Mouse (Mus musculus): ENCODE measurements around the gene Ccnyl1. TPM values are rescaled to one million over a fixed set of nuclear protein-coding genes. Genes with fewer than 3 reads are reported as not detected.

The Ccnyl1 gene
- total RNA-seq, 2 experiments from 2014 or later = 16.9 to 17.6 TPM

DNA sequence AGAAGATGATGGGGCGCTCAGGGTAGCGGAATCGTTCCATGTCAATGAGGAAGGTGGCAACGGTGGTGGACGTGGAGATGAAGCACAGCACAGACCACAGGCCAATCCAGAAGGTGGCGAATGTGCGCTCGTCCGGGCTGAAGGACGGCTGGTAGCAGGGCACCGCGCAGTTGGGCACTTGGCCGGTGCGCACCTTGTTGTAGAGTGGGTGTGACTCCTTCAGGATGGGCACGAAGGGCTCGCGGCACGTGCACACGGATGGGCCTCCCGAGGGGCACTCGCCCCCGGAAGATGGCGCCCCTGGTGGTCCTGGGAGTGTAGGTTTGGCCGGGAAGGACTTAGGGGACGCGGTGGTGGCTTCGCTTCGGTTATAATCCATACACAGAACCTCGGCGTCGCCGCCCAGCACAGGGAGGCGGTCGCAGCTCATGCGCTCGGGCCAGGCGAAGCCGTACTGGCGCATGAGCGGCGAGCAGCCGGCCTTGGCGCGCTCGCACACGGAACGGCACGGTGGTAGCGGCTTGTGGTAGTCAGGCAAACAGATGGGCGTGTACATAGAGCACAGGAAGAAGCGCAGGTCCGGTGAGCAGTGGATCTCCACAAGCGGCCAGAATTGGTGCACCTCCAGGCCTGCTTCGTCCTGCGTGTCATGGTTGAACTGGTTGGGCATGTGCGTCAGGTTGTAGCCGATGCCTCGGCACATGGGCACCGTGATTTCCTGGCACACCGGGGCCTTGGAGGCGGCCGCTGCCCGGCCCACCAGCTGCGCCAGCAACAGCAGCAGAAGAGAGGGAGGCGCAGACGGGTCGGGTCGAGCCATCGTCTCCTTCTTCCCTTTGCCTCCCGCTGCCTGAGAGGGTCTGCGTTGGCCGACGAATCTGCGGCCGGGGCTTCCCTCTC, 45.8 kb downstream of the Ccnyl1 start:
- peak; percentile 9 for DNase-seq (ENCODE audit: low spot score)
- intact Hi-C loops (cut with DNase I) = loop anchor here (2.0 to 5.0 kb wide), 2 partner anchors 56 to 183 kb away; no protein-coding TSS in a partner anchor

DNA sequence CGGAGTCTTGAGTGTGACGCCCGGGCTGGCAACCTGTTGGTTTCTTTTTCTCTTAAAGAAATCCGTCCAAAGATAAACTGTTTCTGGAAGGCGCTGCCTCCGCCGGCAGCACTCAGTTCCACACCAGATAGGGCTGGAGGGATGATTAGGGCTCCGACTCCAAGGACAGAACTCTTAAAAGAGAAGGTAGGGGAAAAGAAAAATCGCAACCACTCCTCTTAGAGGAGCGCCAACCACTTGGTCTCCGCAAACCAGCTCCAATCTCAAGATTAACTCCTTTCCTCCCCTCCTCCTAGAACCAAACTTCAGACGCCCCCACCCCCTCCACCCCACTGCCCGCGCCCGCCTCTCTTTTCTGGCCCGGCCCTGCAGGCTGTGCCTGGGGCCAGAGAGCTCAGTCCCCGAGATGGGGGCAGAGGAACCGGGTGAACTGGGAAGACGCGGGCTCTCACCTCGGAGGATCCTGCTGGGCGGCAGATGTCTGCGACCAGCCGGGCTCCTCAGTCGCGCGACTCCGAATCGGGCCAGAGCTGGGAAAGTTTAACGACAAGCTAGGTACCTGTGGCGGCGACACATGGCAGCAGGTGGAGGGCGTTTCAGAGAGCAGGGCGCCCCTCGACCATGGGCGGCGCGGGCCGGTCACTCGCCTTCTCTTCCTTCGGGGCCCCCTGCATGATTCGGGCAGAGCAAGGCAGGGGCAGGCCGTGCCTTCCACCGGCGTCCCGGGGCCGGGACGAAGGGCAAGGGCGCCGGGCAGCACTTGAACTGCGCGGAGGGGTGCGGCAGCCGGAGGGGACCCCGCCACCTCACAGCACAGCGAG, 46.6 kb downstream of the Ccnyl1 start:
- peak; percentile 13 for DNase-seq (ENCODE audit: low spot score)
- intact Hi-C loops (cut with DNase I) = loop anchor here (2.0 to 5.0 kb wide), 2 partner anchors 55 to 182 kb away; no protein-coding TSS in a partner anchor

DNA sequence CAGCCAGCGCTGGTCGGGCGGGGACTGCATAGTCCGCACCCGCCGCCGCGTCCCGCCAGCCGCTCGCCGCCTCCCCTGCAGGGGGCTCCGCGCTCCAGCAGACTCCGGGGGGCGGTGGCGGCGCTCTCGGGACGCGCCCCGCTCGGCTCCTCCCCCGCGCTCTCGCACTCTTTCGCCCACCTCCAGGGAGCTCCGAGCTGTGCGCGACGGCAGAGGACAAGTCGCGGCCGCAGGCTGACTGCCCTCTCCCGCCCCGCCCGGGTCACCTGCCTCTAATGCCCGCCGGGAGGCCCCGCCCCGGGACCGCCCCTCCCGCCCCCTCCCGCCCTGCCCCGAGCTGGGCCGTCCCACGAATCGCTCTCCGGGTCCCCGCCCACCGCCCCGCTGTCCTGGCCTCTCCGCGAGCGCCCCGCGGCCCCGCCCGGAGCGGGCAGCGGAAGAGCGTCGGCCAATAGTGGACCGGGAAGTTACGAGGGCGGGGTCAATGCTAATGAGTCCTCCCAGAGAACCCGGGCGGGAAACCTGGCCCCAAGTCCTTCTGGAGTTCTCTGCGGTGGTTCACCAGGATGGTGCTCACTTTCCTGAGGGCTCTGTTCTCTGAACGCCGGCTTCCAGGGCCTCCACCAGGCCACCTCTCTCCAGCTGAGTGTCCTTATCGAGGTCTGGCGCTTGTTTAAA, 47.4 kb downstream of the Ccnyl1 start, which contains the start of gene Fzd5:
TSS of gene Fzd5 (minus strand) at position 250 of the 678 bp plus-strand sequence.
- DNase-seq (ENCODE audit: low spot score) = peak; percentile 87
- intact Hi-C loops (cut with DNase I) = loop anchor here (2.0 to 5.0 kb wide), 2 partner anchors 55 to 181 kb away; no protein-coding TSS in a partner anchor

DNA sequence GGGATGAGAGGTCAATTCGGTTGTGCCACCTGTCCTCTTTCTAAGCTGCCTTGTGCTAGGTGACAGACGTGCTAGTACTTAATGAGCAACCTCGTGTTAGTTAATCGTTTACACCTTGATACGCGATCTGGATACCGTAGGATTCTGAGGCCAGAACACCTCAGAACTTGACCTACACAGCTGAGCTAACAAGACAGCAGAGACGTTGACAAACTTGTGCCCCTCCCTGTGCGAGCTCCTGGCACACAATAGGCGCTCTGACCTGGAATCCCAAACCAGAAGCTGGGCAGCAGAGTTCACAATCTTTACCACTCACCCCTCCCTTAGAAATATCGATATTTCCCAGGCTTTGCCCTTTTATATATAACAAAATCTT, 47.9 kb downstream of the Ccnyl1 start:
- intact Hi-C loops (cut with DNase I) = loop anchor here (5.0 kb wide), 1 partner anchor 54 kb away; no protein-coding TSS in a partner anchor
- no peak for DNase-seq (ENCODE audit: low spot score)

DNA sequence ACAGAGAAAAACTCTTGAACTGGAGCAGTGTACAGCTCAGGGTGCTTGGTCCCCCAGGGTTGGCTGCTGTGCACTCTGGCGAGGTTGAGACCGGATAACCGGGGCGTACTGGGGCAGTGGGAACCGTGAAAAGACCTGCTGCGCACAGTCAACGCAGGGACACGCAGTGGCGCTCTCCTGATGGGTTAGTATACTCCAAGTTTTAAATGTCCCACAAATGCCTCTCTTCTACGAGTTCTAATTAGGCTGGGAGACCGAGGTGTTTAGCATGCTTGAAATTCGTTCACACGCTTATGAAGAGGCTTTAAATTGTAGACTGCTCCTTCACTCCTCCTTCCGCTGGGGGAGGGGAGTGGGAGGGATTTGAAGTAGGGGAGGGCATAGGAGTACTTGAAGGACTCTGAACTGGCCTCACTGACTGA, 48.4 kb downstream of the Ccnyl1 start:
- DNase-seq (ENCODE audit: low spot score) = no peak
- intact Hi-C loops (cut with DNase I) = loop anchor here (5.0 kb wide), 1 partner anchor 54 kb away; no protein-coding TSS in a partner anchor

DNA sequence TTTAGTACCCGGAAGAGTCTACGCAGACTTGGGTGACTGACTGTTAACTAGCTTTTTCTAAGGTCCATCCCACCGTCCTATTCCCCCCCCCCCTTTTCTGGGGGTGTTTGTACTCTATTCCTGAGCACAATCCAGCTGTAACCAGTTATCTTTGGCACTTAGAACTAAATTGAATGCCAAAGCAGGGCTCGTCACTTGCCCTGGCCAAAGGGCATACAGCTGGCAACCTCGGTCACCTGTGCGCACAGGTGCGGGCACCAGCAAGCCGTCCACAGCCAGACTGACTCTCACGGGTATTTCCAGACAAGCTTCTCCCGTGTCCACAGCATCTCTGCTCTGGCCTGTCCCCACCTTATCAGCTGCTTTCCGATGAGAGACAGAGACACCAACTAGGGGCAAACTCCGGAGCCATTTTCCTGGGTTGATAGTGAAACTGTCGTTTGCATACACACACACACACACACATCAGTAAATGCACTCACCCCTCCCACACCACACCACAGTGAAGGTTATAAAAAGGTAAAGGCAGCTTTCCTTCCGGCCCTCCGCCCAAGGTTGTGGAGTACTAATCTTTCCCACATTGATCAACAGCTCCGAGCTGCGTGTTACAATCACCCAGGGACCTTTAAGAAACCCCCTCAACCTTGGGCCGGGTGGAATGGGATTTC, 52.6 kb downstream of the Ccnyl1 start:
- intact Hi-C loops (cut with DNase I) = no loop called here
- DNase-seq (ENCODE audit: low spot score) = no peak

DNA sequence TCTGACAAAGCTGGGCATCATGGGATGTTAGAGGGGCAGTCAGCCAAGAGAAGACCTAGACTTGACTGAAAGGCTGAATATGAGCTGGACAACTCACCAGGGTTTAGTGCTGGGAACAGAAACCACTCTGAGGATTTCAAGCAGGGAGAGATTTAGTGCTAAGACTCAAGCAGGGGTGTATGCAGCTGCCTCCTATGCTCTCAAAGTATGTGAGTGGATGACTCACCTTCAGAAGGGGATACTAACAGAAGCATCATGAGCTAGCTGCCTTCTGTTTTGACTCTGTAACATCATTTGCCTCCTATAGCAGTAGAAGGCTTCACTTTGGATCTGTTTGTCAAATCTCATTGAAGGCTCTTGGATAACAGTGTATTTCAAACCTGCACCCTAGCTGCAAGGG, 54.4 kb downstream of the Ccnyl1 start:
- intact Hi-C loops (cut with DNase I) = no loop called here

DNA sequence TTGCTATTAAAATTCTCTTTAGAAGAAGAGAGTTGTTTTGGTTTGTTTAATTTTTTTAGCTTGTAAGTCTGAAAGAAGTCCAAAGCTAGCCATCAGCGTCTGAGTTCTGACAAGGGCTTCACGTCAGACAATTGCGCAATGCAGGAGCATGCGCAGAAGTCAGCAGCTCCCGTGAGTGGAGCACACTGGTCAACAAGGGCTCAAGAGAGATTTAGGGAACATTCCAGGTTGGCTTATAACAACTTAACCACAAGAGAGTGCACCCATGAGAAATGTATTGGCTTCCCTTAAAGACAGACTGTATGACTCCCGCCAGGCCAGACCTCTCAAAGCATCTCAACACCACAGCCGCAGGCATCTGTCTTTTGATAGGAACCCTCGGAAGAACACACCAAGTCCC, 62.9 kb downstream of the Ccnyl1 start:
- intact Hi-C loops (cut with DNase I) = no loop called here
- peak; percentile 48 for DNase-seq (ENCODE audit: low spot score)

More for the DNA sequence above, 54.4 kb downstream of the Ccnyl1 start:
- no peak for DNase-seq (ENCODE audit: low spot score)

DNA sequence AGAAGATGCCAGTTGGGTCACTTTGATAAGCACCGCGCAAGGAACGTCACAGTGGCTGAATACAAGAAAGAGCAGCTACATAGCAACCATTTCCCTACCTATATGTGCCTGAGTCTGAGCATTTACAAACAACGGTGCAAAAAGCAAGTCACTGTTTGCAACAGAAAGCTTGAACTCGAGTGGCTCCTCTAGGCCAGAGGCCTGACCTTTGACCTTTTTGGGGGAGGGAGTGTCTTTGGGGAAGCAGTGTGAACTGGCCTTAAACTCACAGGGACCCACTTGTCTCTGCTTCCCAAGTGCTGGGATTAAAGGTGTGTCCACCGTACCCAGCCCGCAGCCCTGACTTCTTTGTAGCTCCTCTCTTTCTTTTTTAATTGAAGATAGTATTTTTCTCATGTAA, 63.4 kb downstream of the Ccnyl1 start:
- no peak for DNase-seq (ENCODE audit: low spot score)
- intact Hi-C loops (cut with DNase I) = no loop called here

DNA sequence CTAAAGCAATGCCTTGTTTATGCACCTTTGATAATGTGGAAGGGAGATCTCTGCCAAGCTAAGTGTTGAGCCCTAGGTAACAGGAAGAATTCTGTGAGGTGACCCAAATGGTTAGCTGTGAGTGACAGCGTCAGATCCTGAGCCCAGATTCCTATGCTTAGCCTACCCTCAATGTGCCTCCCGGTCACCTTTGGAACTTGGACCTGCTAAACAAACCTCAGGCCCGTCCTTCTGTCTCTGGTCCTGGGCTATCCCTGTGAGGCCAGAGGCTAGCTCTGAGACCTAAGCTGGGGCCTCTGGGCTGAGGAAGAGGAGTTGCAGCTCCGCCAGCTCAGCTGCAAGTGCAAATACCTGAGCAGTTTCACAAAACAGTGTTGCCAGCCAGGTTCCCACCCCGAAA, 64.4 kb downstream of the Ccnyl1 start:
- intact Hi-C loops (cut with DNase I) = no loop called here
- DNase-seq (ENCODE audit: low spot score) = no peak

DNA sequence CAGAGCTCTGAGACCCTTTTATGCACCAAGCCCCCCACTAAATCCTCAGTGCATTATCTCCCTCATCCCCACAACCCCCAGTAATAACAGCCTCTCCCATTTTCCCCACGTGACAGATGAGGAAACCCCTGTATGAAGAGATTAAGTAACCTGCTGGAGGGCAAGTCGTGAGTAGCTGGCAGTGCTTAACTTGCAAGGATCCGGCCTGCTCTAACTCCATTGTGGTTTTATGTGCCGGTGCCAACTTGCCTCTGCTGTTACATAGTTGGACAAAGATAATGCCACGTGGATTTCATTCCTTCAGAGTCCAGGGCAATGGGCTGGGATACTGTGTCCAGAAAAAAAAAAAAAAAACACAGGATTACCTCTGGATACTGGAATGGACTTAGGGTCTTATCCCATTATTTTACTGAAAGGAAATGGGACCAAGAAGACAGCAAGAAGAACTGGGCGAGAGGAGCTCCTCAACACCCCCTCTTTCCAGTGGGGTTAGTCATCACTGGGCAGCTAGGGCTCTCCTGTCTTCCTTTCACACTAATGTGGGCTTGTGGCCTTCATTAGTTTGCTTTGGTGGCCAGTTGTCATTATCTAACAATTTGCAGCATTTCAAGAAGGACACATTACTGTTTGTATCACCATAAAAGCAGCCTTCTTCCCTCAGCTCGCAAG, 65.8 kb downstream of the Ccnyl1 start:
- intact Hi-C loops (cut with DNase I) = no loop called here
- DNase-seq (ENCODE audit: low spot score) = no peak

DNA sequence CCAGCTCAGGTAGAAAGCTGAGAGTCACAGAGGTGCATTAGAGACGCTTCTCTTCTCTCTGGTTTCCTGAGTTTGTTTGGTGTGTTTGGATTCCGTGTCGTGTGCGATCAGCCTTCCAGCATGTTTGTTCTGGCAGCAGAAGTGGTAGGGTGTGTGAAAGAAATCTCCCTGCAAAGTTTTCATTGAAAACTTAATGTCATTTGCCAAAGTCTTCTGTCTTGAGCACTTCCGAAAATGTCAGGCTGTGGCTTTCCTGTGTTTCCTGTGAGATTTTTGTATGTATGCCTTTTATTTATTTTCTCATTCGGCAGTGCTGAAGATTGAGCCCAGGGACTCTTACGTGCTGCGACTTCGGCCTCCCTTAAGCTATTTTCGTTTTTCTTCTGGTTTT, 66.4 kb downstream of the Ccnyl1 start:
- intact Hi-C loops (cut with DNase I) = no loop called here
- no peak for DNase-seq (ENCODE audit: low spot score)

DNA sequence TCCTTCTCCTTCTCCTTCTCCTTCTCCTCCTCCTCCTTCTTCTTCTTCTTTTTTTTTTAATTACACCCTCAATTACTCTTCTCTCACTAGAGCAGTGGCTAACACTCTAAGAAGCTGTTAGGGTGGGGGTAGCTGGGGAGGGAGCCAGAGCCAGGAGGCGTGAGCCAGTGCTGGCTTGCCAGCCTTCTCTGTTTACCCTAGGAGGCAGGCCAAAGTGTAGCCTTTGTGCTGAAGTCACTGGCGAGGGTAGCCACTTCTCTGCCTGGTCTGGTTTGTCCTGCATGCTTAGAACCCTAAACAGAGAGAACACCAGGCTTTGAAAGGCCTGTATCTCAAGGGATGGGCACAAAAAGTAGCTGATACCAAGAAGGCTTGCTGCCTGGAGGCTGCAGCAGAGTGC, 67.0 kb downstream of the Ccnyl1 start:
- intact Hi-C loops (cut with DNase I) = no loop called here
- DNase-seq (ENCODE audit: low spot score) = peak; percentile 21

DNA sequence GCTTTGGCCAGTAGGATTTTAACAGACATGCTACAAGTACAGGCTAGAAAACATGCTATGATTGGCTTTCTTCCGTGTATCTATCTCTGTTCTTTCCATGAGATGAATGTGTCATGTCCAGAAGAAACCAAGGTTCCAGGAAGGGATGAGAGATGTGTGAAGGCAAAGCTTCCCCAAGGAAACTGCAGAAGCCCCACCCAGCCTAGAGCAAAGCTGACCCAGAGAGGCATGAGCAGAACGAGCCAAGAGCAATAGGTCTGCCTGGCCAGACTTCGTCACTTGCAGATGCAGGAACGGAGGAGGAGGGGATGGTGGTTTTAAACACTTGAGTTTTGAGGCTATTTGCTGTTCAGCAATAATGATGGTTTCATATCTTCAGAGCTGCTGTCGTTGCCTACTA, 67.5 kb downstream of the Ccnyl1 start:
- intact Hi-C loops (cut with DNase I) = no loop called here
- DNase-seq (ENCODE audit: low spot score) = peak; percentile 35

DNA sequence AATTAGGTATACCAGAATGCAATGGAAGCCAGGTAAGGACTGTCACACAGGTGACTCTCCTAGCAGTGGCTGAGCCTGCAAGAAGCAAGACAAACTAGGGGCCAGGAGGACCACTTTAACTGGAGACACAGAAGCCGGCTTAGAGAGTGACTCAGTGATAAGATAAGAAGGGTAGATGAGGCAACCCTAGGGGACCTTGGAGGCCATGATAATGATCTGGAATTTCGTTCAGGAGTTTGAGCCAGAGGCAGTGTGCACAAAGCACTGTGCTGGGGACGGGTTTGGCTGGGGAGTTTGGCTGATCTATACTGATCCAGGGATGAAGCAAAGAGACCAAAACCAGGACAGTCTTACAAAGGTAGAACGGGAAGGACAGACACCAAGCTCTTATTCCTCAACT, 71.4 kb downstream of the Ccnyl1 start:
- intact Hi-C loops (cut with DNase I) = no loop called here
- DNase-seq (ENCODE audit: low spot score) = no peak

DNA sequence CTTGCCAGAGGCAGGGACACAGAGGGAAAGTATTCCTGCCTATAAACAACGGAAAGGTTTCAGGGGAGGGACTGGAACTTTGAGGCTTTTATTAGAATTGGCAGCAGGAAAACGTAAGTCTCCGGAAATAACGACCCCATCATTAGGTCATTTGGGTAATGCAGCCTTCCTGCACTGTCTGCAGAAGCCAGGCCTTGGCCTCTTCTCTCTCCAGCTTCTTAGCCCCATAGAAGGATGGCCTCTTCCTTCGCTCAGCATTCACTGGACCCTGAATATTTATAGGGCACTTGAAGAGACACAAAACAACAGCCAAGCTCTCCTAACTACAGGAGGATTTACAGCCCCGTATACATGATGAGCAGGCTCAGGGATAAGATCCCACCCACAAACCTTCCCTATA, 79.9 kb downstream of the Ccnyl1 start:
- intact Hi-C loops (cut with DNase I) = no loop called here
- DNase-seq (ENCODE audit: low spot score) = no peak

DNA sequence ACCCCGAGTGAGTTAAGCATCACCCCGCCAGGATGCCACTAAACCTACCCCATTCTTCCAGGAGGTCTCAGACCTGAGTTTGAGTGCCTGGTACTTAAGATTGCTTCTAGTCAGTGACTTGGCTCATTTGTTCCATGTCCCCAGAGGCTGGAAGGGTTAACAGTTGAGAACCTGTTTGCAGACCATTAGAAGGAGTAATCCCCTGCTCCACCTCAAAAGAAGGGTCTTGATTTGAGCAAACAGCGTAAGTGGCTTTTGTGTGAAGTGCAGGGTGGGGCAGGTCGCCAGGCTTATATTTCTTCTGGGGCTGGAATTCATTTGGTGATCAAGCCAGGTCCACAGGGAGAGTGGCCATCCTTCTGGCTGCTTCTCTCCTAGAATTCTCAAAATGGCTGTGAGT, 83.0 kb downstream of the Ccnyl1 start:
- DNase-seq (ENCODE audit: low spot score) = no peak
- intact Hi-C loops (cut with DNase I) = no loop called here

All from heart, postnatal 25 days (tissue).